Mouse (Mus musculus) B cell, adult 2 months (primary cell): ENCODE measurements around the gene Zfp78.
"Not testable (repeated sequence)": the region's sequence is repeated elsewhere in the genome, so short reads cannot be mapped to it uniquely, and the experiment has no call there.

Experiments
- DNase-seq, 2 experiments: peaks; one replicate each; pipeline ENCODE4 v3.0.0; 2022

Zfp78 gene

DNA sequence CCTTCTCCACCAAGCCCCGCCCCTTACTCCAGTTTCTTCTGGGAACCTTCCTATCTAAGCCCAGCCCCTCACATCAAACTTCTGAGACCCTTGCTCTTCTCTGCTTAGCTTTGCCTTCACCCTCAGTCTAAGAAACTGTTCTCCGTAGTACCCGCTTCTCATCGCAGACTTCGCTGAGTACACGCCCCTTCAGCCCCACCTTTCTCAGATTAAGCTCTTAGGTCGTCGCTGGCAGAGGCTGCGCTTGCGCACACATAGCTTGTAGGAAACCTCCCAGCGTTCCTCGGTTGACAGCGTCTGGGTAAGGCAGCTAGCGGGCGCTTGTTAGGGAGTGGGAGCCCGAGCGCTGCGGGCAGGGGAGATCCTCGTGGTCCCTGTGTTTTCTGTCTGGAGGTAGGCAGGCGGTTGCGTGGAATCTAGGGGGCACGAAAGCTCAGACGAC lies at the start of gene Zfp78:
TSS of gene Zfp78 (plus strand) at position 234 of the 442 bp plus-strand sequence.
- DNase-seq, result no peak

- no peak for DNase-seq
These were observed 32.4 kb upstream of the Zfp78 start for GRCm38 (mm10) chr7:6330458-6331232.

DNA sequence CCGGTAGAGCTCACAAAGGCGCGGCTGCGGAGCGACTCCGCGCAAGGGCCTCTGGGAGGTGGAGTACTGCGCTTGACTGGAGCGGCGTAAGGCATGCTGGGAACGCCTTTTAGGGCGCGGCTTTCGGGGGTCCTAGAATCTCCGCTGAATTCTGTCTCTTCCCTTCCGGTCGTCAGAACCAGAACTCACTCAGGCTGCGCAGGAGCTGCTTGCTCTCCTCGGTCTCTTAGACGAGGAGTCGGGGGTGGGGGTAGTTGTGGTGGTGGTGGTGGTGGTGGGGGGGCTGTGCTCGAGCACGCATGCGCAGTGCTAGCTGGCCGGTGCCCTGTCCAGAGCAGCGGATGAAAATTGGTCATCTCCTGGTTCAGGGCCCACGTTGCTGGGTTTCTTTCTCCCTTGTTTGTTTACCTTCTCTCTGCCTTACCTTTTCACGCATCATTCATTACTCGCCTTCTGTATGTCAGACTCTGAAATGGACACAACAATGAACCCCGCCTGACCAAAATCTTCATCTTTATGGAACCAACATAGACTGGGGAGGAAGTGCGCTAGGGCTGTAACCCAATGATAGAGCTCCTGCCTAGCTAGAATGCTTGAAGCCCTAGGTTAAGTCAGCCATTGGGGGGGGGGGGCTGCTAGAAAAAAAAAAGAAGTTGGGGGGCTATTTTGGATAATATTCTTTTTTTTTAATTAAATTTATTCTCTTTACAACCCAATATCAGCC lies 31.7 kb upstream of the Zfp78 start, which contains the start of gene Zfp583:
TSS of gene Zfp583 (minus strand) at position 53 of the 724 bp plus-strand sequence.
- DNase-seq, result peak; percentile 77 to 80

- no peak for DNase-seq
These were observed 23.2 kb upstream of the Zfp78 start for GRCm38 (mm10) chr7:6339865-6340264.

DNA sequence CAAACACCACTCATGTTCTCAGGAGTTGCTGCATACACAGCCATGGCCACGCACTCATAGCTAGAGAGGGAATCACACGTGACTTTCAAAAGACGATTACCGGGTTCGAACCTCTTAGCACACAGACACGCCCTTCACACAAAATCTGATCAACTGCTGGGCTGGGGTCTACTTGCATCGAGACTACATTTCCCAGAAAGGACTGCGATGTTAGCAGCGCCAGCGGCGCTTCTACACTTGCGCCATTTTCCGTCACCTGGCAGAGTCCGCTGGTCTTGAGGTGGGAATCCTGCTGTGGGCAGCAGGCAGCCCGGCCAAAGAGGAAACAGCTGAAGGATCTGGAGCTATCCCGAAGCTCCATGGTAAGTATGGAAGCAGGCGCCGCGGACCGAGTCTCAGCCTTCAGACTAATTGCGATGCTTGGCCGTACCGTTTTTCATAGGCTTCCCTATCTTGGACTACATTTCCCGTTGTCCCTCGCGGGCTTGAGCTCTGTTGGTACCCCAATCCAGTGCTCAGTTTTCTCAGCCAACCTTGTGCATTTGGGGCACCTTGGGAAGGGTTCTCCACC lies 19.5 kb upstream of the Zfp78 start, which contains the start of gene Gm3854:
TSS of gene Gm3854 (plus strand) at position 259 of the 571 bp plus-strand sequence.
- DNase-seq, result peak; percentile 26 to 28

DNA sequence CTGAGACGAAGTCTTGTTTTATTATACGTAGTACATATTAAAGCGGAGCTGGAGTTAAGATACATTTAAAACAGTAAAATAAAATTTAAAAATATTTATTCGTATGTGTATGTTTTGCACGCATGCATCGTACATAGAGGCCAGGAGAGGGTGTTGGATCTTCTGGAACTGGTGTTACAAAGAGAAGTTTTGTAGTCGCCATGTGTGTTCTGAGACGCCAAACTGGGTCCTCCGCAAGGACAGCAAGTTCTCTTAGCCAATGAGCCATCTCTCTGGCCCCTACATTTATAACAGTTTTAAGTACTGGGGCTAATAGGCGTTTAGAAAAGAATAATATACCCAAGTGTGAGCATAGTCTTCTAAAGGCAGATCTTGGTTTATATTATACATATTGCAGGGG lies 19.0 kb upstream of the Zfp78 start:
- DNase-seq, result no peak

DNA sequence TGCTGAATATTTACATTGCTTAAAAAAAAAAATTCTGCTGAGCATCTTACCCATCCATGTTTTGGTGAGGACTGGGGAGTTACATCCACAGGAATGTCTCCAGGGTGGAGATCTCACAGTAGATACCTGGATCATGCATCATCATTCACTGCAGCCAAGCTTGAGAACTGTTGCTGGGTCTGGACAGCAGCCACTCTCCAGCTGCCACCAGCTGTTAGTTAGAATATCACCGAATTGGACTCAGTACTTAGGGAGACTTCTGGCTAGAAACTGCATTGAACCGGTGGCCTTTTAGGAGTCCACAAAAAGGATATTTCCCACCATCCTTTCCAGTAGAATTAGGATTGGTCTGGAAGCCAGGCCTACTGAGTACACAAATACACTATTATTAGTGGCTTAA lies 5.0 kb upstream of the Zfp78 start:
- no peak for DNase-seq

- DNase-seq, result peak; percentile 60 to 62
These were observed 4.0 kb upstream of the Zfp78 start for GRCm38 (mm10) chr7:6358937-6359590.

DNA sequence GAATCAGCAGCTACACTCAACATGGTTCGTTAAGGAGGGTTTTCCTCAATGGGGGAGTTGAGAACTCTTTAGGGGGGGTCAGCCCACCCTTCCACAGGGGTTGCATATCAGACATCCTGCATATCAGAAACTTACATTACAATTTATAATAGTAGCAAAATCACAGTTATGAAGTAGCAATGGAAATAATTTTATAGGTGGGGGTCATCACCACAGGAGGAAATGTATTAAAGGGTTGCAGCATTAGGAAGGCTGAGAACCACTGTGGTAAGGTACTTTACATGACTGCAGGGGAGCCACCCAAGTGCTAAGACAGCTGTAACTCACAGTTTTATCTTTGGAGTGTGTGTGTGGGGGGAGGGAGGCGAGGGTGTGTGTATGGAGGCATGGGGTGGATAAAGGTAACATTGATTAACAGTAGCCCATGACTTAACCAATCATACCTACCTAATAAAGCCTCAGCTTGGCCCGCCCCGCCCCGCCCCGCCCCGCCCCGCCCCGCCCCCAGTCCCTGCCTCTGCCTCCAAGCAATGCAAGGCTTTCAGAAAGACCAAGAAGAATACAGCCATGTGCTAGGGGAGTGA lies 2.5 kb upstream of the Zfp78 start:
- no peak for DNase-seq

GRCm38 (mm10) chr7:6361756-6362155 lies 1.3 kb upstream of the Zfp78 start:
- no peak for DNase-seq

DNA sequence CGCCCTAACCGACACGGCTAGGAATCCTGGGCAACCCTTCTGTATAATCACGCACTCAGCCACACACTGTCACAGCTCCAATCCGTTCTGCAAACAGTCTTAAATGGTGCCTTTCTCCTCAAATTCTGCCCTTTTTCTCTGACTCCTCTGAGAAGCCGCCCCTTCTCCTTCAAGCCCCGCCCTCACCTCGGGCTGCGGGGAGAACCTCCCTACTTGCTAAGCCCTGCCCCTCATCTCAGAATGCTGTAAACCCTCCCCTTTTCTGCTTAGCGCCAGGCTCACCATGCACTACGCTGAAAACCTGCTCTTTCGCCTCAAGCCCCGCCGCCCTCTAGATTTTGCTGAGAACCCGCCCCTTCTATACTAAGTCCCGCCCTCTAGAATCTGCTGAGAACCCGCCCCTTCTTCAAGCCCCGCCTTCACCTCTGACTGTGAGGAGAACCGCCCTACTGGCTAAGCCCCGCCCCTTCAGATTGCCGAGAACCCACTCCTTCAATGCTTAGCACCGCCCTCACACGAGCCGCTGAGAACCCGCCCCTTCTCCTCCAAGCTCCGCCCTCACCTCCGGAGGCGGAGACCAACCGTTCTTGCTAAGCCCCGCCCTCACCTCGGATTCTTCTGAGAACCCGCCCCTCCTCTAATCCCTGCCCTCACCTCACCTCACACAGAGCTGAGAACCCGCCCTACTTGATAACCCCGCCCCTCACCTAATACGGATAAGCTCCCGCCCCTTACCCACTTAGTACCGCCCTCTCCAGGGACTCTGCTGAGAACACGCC lies 623 bp upstream of the Zfp78 start:
- peak; percentile 99 to 100 for DNase-seq

DNA sequence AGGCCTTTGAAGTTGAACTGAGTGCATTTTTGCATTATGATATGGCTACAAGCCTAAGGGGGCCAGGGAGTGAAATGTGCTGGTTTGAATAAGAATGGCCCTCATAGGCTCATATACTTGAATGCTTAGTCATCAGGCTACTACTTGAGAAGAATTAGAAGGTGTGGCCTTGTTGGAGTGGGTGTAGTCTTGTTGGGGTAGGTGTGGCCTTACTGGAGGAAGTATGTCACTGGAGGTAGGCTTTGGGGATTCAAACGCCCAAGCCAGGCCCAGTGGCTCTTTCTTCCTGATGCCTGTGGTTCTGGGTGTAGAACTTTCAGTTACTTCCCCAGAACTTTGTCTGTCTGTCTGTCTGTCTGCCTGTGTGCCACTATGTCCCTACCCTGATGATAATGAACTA lies 1.7 kb downstream of the Zfp78 start:
- peak in 1 of 2 experiments; percentile 11 for DNase-seq

GRCm38 (mm10) chr7:6367185-6367584 lies 4.1 kb downstream of the Zfp78 start:
- DNase-seq, result no peak

- DNase-seq, result not testable (repeated sequence)
These were observed 5.1 kb downstream of the Zfp78 start for GRCm38 (mm10) chr7:6368146-6368545.

DNA sequence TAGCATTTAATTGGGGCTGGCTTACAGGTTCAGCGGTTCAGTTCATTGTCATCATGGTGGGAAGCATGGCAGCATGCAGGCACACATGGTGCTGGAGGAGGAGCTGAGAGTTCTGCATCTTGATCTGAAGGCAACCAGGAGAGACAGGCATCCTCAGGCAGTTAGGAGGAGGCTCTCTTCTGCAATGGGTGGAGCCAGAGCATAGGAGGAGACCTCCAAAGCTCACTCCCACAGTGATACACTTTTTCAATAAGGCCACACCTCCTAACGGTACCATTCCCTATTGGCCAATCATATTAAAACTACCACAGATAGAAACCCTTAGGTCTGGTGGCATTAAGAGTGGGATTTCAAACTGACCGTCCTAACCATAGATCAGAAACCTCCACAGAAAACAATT lies 6.4 kb downstream of the Zfp78 start:
- DNase-seq, result no peak

GRCm38 (mm10) chr7:6372993-6373392 lies 9.9 kb downstream of the Zfp78 start:
- no peak for DNase-seq

- no peak for DNase-seq
These were observed 15.4 kb downstream of the Zfp78 start for GRCm38 (mm10) chr7:6378441-6378840.

DNA sequence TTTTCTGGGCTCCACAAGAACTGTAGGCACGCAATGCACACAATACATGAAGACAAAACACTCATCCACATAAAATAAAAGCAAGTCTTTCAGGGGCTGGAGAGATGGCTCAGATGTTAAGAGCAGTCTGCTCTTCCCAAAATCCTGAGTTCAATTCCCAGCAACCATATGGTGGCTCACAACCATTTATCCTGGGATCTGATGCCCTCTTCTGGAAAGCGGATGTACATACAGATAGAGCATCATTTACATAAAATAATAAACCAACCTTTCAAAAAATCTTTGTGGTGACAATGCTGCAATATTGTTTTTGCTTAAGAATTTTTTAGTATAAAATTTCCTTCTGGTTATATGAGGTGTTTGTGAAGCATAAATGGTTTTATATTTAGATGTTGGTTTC lies 18.4 kb downstream of the Zfp78 start:
- no peak for DNase-seq

- DNase-seq, result peak; percentile 95 to 96
These were observed 20.0 kb downstream of the Zfp78 start, which contains the start of gene Zfp28 for GRCm38 (mm10) chr7:6383044-6383455. TSS of gene Zfp28 (plus strand) at chr7:6383295.

- no peak for DNase-seq
These were observed 20.9 kb downstream of the Zfp78 start for GRCm38 (mm10) chr7:6384011-6384410.

GRCm38 (mm10) chr7:6386995-6387394 lies 23.9 kb downstream of the Zfp78 start:
- DNase-seq, result no peak

GRCm38 (mm10) chr7:6388971-6389370 lies 25.9 kb downstream of the Zfp78 start:
- no peak for DNase-seq
